9 mouse cellular contexts compared by ENCODE assay signal in the genomic region with DNA sequence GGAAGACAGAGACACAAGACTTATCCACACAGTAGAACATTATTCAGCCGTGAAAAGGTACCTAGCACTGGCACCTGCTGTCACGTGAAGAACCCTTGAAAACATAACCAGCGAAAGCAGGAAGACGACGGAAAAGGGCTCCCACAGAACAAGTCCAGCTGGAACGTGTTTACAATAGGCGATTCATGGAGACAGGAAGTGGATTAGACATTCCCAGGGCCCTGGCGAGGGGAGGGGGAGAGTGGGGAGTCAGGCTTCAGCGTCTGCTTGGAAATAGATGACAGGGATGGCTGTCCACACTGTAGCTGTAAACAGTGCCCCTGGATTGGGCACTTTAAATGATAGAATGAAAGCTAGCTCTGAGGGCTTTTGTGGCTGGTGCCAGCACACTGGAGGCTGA. TPM values are rescaled to one million over a fixed set of nuclear protein-coding genes. Genes with fewer than 3 reads are reported as not detected.
DNase-seq lines count a peak whose midpoint lies in the region; ATAC-seq and TF ChIP-seq lines count a peak whose summit lies in the region.
"Had no signal": no experiment of that assay in that cellular context is flagged by ENCODE, and none has a peak within 500 bp of the region (broad histone marks: within the 10 kb centered on the region; RNA-seq: fewer than 3 reads in every experiment).

No protein-coding gene starts in this region.

- peak; percentile 48 for DNase-seq in 3T3-L1 (ENCODE audit: low read depth, low spot score)
- DNase-seq in embryo, embryonic 9.5 days (ENCODE audit: extremely low spot score): peak; percentile 64
- peak; percentile 65 to 68 for DNase-seq in heart, postnatal 10 days
- peak; percentile 75 for DNase-seq in midbrain, postnatal 0 days (ENCODE audit: low spot score)
- DNase-seq in cerebellum, adult 9-10 months: no peak
- no peak for DNase-seq in left cerebral cortex, adult 8-10 months (ENCODE audit: low spot score in 2 of 2)

- no peak for TF ChIP-seq CTCF in midbrain, postnatal 0 days (IDR thresholded peaks at IDR 0.05)

- H3K4me2 ChIP-seq in limb, embryonic 13.5 days (replicated peaks): no peak overlapping the region
- H3K4me2 ChIP-seq in midbrain, postnatal 0 days (ENCODE audit: low read depth, low read length, poor library complexity, severe bottlenecking): no peak overlapping the region

- no peaks in the 10 kb centered on the region for H3K27me3 ChIP-seq in limb, embryonic 13.5 days
- H3K27me3 ChIP-seq in midbrain, postnatal 0 days (ENCODE audit: insufficient read depth, low read length): no peaks in the 10 kb centered on the region

- H3K36me3 ChIP-seq in limb, embryonic 13.5 days: no peaks in the 10 kb centered on the region
- no peaks in the 10 kb centered on the region for H3K36me3 ChIP-seq in midbrain, postnatal 0 days (ENCODE audit: insufficient read depth, low read length)

- intact Hi-C loops in heart, postnatal 10 days (cut with DNase I): loop anchor here (5.0 kb wide), 1 partner anchor 246 kb away; no protein-coding TSS in a partner anchor

- H3K9me3 ChIP-seq in limb, embryonic 13.5 days: no peaks in the 10 kb centered on the region
- no peaks in the 10 kb centered on the region for H3K9me3 ChIP-seq in midbrain, postnatal 0 days (ENCODE audit: low read length)

- H3K27ac ChIP-seq in limb, embryonic 13.5 days: peak overlapping the region; percentile 67
- peak overlapping the region; percentile 59 for H3K27ac ChIP-seq in midbrain, postnatal 0 days (ENCODE audit: low read depth, low read length)

- 13% methylated on average over 9 of the region's 9 CpGs for WGBS in limb, embryonic 13.5 days
- 19% methylated on average over 9 of the region's 9 CpGs for WGBS in midbrain, postnatal 0 days

- ATAC-seq in limb, embryonic 13.5 days (ENCODE audit: low FRiP score, low read depth): peak; percentile 57; the same call in 1 of the 2 replicates
- ATAC-seq in midbrain, postnatal 0 days (ENCODE audit: low FRiP score): peak; percentile 72; the same call in 1 of the 2 replicates
- no peak for ATAC-seq in granulocyte monocyte progenitor cell, adult 5-6 weeks (replicated peaks; ENCODE audit: poor library complexity, severe bottlenecking)

- H3K4me3 ChIP-seq in limb, embryonic 13.5 days: no peak overlapping the region
- H3K4me3 ChIP-seq in midbrain, postnatal 0 days (ENCODE audit: low read depth, low read length): no peak overlapping the region

- peaks cover 16% of the 10 kb centered on the region for H3K4me1 ChIP-seq in limb, embryonic 13.5 days
- H3K4me1 ChIP-seq in midbrain, postnatal 0 days (ENCODE audit: insufficient read depth, low read length): no peaks in the 10 kb centered on the region

- H3K9ac ChIP-seq in limb, embryonic 13.5 days: no peak overlapping the region; the same call in 1 of the 2 replicates
- no peak overlapping the region for H3K9ac ChIP-seq in midbrain, postnatal 0 days (replicated peaks; ENCODE audit: low read length, poor library complexity, severe bottlenecking)

RNA-seq across cellular contexts. Expression of gene Gga1, which starts 8.6 kb away (rescaled TPM):
- 10 to 100 TPM; 40.4 to 45.2 TPM for total RNA-seq in heart, postnatal 10 days (2021)
- 42.0 and 46.5 TPM in 2 replicates for polyA plus RNA-seq in limb, embryonic 13.5 days (2015; fragmentation: Nextera tagmentation; extraction: Ambion mirVana)
- 37.0 and 42.8 TPM in 2 replicates for total RNA-seq in midbrain, postnatal 0 days (2014; rRNA removed)
- 42.4 and 43.4 TPM in 2 replicates for polyA plus RNA-seq in midbrain, postnatal 0 days (2015; fragmentation: Nextera tagmentation; extraction: Ambion mirVana)
- total RNA-seq in granulocyte monocyte progenitor cell, adult 5-6 weeks (2014; fragmentation: Nextera tagmentation): 46.3 and 48.6 TPM in 2 replicates
- 13.9 and 17.6 TPM in 2 replicates for total RNA-seq in granulocyte monocyte progenitor cell, adult 5-6 weeks (2017)
- 10 to 100 TPM; 53.5 to 64.7 (median 57.6) TPM for total RNA-seq in left cerebral cortex, adult 8-10 months (2022)

RNA-seq across cellular contexts. Expression of gene Lgals2, which starts 13.1 kb away (rescaled TPM):
- total RNA-seq in heart, postnatal 10 days (2021): under 1 TPM in 1 of 2 experiments, not detected in 1; 0.64 TPM
- 0.47 and 0.53 TPM in 2 replicates for polyA plus RNA-seq in limb, embryonic 13.5 days (2015; fragmentation: Nextera tagmentation; extraction: Ambion mirVana)
- total RNA-seq in midbrain, postnatal 0 days (2014; rRNA removed): not detected in 2 replicates
- not detected in 2 replicates for polyA plus RNA-seq in midbrain, postnatal 0 days (2015; fragmentation: Nextera tagmentation; extraction: Ambion mirVana)
- total RNA-seq in granulocyte monocyte progenitor cell, adult 5-6 weeks (2014; fragmentation: Nextera tagmentation): not detected in 2 replicates
- not detected in 2 replicates for total RNA-seq in granulocyte monocyte progenitor cell, adult 5-6 weeks (2017)
- total RNA-seq in left cerebral cortex, adult 8-10 months (2022): not detected
- total RNA-seq: left cerebral cortex, postnatal 14 days had no signal

RNA-seq across cellular contexts. Expression of gene Cdc42ep1, which starts 26.0 kb away (rescaled TPM):
- total RNA-seq in heart, postnatal 10 days (2021): 10 to 100 TPM; 63.9 to 68.5 TPM
- 17.9 and 19.1 TPM in 2 replicates for polyA plus RNA-seq in limb, embryonic 13.5 days (2015; fragmentation: Nextera tagmentation; extraction: Ambion mirVana)
- total RNA-seq in midbrain, postnatal 0 days (2014; rRNA removed): 14.1 and 14.9 TPM in 2 replicates
- 14.8 and 14.9 TPM in 2 replicates for polyA plus RNA-seq in midbrain, postnatal 0 days (2015; fragmentation: Nextera tagmentation; extraction: Ambion mirVana)
- total RNA-seq in granulocyte monocyte progenitor cell, adult 5-6 weeks (2014; fragmentation: Nextera tagmentation): not detected in 2 replicates
- not detected in 2 replicates for total RNA-seq in granulocyte monocyte progenitor cell, adult 5-6 weeks (2017)
- total RNA-seq in left cerebral cortex, adult 8-10 months (2022): 10 to 100 TPM; 16.8 to 22.9 (median 20.1) TPM

RNA-seq across cellular contexts. Expression of gene Gm49510, which starts 31.1 kb away (rescaled TPM):
- total RNA-seq in heart, postnatal 10 days (2021): not detected
- 0.34 and 0.71 TPM in 2 replicates for polyA plus RNA-seq in limb, embryonic 13.5 days (2015; fragmentation: Nextera tagmentation; extraction: Ambion mirVana)
- total RNA-seq in midbrain, postnatal 0 days (2014; rRNA removed): 1.7 TPM in 1 of 2 replicates, not detected in the other
- 0.17 TPM in 1 of 2 replicates, not detected in the other for polyA plus RNA-seq in midbrain, postnatal 0 days (2015; fragmentation: Nextera tagmentation; extraction: Ambion mirVana)
- not detected in 2 replicates for total RNA-seq in granulocyte monocyte progenitor cell, adult 5-6 weeks (2014; fragmentation: Nextera tagmentation)
- 1.1 TPM in 1 of 2 replicates, not detected in the other for total RNA-seq in granulocyte monocyte progenitor cell, adult 5-6 weeks (2017)
- under 1 TPM in 2 of 4 experiments, not detected in 2; 0.36 to 0.46 TPM for total RNA-seq in left cerebral cortex, adult 8-10 months (2022)

RNA-seq across cellular contexts. Expression of gene Sh3bp1, which starts 31.2 kb away (rescaled TPM):
- total RNA-seq in heart, postnatal 10 days (2021): 1 to 10 TPM; 6.3 to 8.2 TPM
- polyA plus RNA-seq in limb, embryonic 13.5 days (2015; fragmentation: Nextera tagmentation; extraction: Ambion mirVana): 43.7 and 51.3 TPM in 2 replicates
- total RNA-seq in midbrain, postnatal 0 days (2014; rRNA removed): 4.2 and 4.5 TPM in 2 replicates
- 4.0 and 4.7 TPM in 2 replicates for polyA plus RNA-seq in midbrain, postnatal 0 days (2015; fragmentation: Nextera tagmentation; extraction: Ambion mirVana)
- 58.0 and 70.8 TPM in 2 replicates for total RNA-seq in granulocyte monocyte progenitor cell, adult 5-6 weeks (2014; fragmentation: Nextera tagmentation)
- total RNA-seq in granulocyte monocyte progenitor cell, adult 5-6 weeks (2017): 19.3 and 29.4 TPM in 2 replicates
- 10 to 100 TPM; 26.2 to 38.6 (median 32.2) TPM for total RNA-seq in left cerebral cortex, adult 8-10 months (2022)

Comparison
In these comparisons a context has a peak if more than half of its experiments do, and no peak if none do; other contexts are left out.
1. DNase-seq: peak in 3T3-L1 (single experiment), embryo, embryonic 9.5 days (single experiment), heart, postnatal 10 days (2 of 2) and midbrain, postnatal 0 days (single experiment); none in cerebellum, adult 9-10 months (single experiment) and left cerebral cortex, adult 8-10 months (0 of 2).
2. RNA of gene Cdc42ep1, which starts 26.0 kb away (total RNA-seq): 63.9 to 68.5 TPM in heart, postnatal 10 days, 16.8 to 22.9 TPM in left cerebral cortex, adult 8-10 months and 14.1 to 14.9 TPM in midbrain, postnatal 0 days; not detected in granulocyte monocyte progenitor cell, adult 5-6 weeks; every median in the first group is over 10 times any median in the second.